Mouse (Mus musculus) spleen, adult 2 months (tissue): ENCODE data around the gene Sh3bp5.

Source experiments
- CTCF ChIP-seq: fragments of 200-500 bp; IDR thresholded peaks from 2 replicates; pipeline ENCODE4 v1.5.1; 2011; ENCODE audit warnings: mild to moderate bottlenecking, inconsistent platforms; ENCODE audit not compliant: insufficient read depth, insufficient read length, insufficient replicate concordance; ENCODE audit errors: extremely low read depth
- POLR2A ChIP-seq: fragments of 200-500 bp; IDR thresholded peaks from 2 replicates; pipeline ENCODE4 v1.6.1; 2011; ENCODE audit warnings: low read depth, low read length, inconsistent platforms

- TF ChIP-seq POLR2A (no peak), CTCF (no peak)
Observed at GRCm38 (mm10) chr14:31469711-31470110, 33.8 kb upstream of the Sh3bp5 start.
